Mouse (Mus musculus) layer of hippocampus, postnatal 14 days (tissue): ENCODE measurements around the gene Map2. TPM values are rescaled to one million over a fixed set of nuclear protein-coding genes. Genes with fewer than 3 reads are reported as not detected.

Source experiments
- DNase-seq, 2 experiments: peaks; one replicate each; pipeline ENCODE4 v3.0.0; 2021 to 2022; ENCODE audit warnings: low spot score in 2 of 2, mixed read lengths in 1 of 2
- total RNA-seq, 2 experiments: library from RNA; stranded (reverse); gene quantifications; 2 replicates each; pipeline ENCODE4 v1.2.3; 2021

The Map2 gene
- total RNA-seq, 2 experiments from 2014 or later, result 947 to 1,024 TPM

DNA sequence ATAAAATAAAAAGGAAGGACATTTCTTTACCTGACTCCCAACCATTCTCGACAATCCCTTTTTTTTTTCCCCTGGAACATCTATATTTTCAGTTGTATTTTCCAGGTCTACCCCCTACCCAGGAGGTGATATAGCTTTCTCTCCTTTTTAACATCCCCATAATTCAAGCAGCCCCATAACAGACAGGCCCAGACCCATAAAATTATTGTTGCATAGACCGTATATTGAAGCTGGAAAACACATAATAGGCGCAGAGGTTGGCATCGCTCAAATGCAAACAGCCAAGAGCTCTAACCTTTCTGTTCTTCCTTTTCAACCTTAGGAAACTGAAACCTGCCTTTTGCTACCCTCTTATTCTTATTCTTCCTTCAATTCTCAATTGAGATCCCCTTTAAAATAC, 211.2 kb downstream of the Map2 start:
- DNase-seq, result no peak

DNA sequence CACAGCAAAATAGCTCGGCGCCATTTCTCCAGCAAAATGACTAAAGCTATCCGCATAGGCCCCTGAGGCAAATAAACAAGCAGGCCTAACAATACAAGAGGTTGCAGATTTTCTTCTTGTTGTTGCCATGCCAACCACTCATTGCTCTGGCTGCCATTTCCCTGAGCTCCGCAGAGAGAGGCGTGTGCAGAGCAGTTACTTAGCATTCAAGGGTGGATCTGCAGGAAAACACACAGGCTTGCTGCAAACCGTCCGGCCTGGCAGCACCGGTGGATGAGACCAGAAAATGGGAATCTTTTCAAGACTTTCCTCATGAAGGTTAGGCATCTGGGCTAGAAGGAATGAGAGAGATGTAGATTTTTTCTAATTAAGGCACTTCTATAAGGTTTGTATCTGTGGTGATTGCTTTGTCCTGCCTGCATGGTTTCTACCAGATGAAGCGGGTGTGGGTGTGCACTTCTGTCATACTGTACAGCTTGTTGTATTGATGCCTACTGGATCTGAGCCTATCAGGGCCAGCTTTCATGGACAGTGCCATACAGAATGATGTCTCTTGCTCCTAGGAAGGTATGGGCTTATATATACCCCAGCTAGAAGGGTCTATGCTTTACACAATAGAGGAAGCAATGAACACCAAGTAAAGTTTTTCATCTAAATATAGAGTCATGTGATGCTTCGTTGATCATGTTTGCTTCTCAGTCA, 211.8 kb downstream of the Map2 start:
- DNase-seq, result peak; percentile 53 to 79

DNA sequence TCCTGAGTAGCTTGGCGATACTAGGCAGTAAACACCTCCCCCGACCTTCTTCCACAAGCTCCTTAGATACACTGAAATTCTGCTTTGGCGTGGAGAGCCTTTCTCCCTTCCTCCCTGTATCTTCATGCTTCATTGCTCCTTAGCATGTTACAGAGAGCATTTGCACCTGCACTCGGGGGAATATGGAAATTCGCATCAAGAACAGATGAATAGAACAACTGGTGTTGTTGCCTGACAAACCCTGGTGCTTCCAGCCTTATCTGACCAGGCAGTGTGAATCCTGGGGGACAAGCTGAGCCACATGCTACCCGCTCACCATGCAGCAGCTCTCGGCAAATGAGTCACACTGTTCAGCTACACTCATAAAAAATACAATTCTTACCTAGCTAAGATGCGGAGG, 213.5 kb downstream of the Map2 start:
- peak in 1 of 2 experiments; percentile 47 for DNase-seq

DNA sequence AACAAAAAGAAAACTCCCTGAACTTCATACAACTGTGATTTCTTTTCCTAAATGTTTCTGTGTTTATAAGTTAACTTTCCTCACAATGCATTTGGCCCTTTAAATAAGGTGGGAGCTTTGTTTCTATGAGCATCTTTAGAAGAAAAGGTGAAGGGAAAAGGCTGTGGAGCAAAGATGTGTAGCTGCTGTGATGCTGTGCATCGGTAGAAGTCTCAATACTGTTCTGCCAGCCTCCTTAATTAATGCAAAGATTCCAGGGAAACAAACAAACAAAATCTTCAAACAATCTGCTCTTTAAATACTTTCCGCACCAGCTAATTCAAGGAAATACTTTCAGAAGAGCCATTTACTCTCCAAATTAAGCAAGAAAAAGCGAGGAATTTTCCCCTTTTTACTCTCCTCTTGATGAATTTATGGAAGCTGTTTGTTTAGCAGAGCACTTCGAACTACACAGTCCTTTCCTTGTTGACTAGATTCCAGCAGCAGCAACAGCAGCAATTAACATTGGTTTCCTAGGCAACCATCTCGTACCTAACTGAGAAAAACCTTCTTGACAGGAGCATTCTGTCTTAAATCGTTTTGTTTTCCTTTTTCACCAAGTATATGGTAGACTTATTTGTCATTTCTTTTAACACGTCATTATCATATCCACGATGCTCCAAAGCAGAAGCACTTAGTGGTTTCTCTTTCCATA, 220.0 kb downstream of the Map2 start:
- DNase-seq, result no peak

DNA sequence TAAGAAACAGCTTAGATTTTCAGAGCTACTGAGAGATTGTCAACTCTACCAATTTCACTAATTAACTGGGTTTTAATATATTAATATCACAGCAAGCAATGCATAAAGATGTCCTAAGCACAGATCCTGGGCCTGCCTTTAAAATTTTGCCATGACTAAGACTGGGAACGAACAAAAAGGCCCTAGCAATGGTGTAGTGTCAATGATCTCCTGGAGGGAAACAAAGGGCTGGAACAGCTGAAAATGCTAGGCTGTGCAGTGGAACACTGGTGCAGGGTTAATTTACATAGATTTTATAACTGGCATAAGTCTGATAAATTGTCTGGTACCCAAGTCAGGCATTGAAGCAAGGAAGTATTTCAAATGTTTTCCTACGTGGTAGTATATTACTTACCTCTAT, 220.8 kb downstream of the Map2 start:
- no peak for DNase-seq

DNA sequence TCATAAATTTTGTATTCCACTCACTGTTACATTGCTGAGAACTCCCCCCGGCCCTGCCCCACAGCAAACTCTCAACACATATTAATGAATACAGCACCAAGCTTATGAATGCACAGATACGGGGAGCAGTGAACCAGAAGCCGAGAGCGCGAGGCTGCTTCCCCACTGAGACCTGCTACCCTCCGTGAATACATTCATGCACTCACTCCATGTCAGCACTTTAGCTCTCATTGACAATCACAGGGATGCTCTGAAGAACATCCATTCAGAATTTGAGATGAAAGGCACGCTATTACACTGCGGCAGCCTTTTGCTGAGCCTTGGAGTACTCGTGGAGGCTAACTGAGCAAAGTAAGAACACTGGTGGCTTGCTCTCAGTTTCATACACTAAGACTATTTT, 226.8 kb downstream of the Map2 start:
- DNase-seq, result no peak

DNA sequence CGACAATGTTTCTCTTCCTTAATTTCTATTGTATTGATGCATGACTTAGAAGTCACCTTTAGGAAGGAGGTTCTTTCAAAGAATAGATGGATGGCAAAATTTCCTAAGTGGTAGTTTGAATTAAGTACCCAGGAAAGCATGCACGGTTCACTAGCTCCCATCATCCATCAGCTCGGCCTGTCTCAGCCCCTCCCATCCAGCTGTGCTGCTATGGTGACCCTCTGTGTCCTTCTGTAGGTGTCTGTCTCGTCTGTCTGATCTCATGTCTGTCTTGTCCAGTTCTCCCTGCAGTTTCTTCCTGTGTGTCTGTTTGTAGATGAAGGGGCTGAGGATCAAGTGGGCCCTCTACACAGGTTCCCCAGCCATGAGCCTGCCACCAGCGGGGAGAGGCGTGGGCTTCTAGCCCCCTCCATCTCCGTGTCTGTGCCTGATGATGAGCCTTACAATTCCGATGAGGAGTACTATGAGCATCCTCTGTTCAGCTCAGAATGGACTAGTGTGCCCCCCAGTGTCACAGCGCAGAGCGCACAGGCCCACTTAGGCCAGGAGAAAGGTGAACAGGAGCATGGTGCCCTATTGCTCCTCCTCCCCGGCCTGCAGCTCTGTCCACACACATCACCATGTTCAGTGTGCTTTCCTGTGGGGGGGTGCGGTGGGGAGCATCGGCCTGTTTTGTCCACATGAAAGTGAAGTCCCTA, 232.3 kb downstream of the Map2 start:
- DNase-seq, result no peak

DNA sequence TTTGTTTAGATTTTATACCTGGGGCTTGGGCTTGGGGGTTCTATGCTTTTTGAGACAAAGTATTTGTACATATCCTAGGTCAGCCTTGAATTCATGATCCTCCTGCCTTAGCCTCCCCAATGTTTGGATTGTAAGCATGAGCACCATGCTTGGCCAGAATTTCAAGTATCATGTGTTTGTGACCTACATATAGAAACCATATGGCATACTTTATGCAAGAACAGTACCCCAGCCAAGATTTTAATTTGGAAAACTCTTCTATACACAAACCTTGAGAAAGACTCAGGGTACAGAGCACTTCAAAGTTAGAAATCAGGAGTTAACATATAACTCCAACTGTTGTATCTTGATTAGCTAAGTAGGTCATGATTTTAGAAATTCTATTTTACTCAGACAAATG, 243.3 kb downstream of the Map2 start:
- no peak for DNase-seq

DNA sequence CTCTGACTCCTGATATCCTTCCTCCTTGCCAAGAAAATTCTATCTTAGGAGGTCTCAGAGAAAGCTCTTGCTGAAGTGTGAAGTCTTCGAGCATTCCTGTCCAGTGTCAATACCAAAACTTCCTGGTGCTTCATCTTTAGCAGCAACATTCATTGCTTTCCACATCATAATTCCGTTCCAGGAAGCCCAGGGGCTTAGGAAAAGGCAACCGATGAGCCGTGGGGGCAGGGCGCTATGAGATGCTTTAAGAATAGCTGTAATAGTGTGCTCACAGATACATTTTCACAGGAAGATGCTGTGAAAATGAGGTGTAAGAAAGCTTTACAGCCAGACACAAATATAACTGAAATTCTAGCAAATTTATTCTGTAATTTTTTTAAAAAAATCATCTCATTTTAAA, 251.0 kb downstream of the Map2 start:
- DNase-seq, result no peak

DNA sequence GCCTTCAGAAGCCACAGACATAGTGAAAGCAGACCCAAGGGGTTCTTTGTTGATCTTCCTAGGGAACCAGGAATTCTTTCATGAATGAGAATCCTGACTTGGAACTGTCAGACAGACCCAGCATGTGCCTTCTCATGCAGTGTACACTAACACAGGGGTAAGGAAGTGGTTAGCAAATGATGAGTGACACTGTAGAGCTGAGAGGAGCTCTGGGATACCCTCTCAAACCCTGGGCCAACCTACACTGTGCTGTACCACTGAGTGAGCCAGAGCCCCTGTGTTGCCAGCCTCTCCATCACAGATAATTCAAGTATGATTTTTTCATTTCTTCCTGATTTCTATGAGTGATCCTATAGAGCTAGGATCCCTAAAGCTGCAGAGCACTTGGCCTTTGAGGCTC, 255.9 kb downstream of the Map2 start:
- no peak for DNase-seq

DNA sequence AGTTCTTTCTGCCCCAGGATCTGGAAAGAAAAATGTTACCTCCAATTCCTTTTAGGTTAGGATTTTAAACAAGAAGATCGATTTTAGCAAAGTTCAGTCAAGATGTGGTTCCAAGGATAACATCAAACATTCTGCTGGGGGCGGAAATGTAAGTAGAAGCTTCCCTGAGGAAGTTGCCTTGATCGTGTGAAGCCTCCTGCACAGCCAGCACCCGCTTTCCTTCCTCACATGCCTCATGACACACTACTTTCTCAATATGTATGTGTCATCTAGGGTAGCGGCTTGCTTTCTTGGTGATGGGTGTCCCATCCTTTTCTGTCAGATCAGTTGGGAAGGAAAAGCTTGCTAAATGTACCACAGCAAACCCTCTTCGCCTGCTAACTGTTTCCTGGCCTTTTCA, 256.4 kb downstream of the Map2 start:
- DNase-seq, result no peak

DNA sequence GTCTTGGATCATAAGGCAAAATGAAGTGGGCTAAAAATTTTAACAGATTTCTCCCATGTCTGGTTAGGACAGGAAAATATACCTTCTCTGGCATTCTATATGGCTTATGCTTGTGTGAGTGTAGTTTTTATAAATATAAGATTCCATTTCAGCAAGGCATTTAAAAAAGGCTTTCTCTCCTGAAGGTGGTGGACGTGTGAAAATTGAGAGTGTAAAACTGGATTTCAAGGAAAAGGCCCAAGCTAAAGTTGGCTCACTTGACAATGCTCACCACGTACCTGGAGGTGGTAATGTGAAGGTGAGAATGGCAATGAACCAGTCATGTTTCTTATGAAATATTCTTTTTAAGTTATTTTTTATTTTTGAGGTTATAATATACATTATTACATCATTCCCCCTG, 263.0 kb downstream of the Map2 start:
- no peak for DNase-seq

DNA sequence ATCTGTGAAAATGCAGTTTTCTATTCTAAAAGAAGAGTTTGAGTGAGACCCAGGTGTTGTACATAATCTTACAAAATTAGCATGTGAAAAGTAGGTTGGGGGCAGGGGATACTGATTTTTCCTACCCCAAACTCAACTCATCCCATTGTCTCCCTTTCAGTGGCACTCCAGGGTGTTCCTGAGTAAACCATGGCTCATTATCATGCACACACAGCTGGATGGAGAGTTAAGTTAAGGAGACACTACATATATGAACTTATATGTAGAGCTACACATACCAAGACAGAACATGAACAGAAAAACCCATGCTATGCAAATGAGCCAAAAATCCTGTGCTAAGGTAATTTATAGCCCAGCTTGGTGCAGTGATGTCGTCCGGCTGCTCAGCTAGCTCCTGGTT, 267.8 kb downstream of the Map2 start:
- no peak for DNase-seq

DNA sequence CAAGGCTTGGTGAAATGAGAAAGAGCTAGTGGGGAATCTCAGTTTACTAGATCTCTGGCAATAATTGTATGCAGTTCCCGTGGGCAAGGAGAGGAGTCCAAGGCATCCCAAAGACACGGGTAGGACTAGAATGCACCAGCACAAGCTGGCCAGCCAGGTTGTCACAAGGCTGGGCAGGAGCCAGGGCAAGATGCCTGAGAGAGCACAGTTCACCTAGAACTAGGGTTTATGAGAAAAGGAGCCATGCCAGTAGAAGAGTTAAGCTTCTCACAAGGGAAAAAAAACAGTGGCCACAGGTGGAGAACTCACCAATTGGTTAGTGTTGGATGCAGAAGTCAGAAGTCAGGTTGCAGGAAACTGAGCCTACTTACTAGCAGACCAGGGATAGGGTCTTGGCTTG, 274.4 kb downstream of the Map2 start:
- no peak for DNase-seq

DNA sequence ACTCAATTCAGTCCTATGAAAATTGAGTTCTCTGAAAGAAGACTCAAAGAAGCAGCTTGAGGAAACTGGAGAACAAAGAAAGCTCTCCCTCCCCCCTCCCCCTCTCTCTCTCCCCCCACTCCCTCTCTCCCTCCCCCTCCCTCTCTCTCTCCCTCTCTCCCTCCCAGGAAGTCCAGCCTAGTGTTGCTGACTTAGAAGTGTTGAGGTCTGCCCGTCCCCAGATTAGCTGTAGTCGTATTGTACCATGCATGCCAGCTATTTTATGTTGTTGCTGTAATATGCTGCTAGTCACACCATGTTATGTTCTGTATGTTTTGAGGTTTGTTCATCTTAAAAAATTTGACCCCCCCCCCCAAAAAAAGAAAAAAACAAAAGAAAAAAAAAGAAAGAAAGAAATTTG, 281.5 kb downstream of the Map2 start:
- DNase-seq, result no peak

DNA sequence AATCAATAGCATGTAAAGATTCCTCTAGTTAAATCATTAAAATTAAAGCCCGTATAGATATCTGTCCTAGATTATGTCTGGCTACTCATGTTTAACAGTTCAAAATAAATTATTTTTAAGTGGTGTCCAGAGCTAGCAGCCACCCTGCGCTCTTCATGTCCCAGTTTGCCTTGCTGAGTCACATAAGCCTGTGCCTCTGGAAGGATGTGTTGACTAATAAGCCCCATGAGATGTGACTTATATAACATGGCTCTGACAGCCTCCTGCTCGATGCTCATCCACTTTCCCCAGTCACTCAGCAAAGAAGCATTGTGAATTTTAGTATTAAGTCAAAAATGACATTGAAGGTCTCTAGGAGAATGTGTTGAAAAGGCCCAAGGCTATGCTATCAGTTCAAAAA, 282.7 kb downstream of the Map2 start:
- no peak for DNase-seq

DNA sequence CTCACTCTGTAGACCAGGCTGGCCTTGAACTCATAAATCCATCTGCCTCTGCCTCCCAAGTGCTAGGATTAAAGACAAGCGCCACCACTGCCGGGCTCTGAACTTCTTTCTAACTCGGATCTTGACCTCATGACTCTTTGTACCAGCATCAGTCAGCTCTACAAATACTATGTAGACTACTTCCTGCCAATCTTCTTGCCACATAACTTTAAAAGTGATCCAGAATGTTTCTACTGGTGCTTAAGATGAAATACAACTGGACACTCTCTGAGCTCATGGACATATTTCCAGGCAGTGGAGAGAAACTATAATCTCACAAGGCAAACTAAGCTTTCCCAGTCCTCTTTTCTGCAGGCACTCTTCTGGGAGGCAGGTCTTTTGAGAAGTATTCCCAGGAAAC, 284.3 kb downstream of the Map2 start:
- DNase-seq, result no peak

DNA sequence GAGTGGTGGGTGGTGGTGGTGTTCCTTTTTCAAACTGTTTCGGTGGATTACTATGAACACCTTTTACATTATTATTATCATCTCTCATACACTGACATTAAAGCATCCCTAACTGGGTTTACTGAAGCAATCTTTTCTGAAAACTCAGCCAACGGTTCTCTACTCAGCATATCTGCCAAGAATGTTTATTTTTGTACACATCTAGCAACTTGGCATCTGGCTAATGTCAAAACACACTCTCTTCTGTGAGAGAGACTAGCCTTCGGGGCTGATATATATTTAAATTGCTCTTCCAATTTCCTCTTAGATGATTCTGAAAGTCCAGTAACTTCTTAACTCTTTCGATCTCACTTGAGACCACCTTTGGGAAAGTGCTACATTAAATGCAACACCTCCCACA, 285.8 kb downstream of the Map2 start:
- no peak for DNase-seq

DNA sequence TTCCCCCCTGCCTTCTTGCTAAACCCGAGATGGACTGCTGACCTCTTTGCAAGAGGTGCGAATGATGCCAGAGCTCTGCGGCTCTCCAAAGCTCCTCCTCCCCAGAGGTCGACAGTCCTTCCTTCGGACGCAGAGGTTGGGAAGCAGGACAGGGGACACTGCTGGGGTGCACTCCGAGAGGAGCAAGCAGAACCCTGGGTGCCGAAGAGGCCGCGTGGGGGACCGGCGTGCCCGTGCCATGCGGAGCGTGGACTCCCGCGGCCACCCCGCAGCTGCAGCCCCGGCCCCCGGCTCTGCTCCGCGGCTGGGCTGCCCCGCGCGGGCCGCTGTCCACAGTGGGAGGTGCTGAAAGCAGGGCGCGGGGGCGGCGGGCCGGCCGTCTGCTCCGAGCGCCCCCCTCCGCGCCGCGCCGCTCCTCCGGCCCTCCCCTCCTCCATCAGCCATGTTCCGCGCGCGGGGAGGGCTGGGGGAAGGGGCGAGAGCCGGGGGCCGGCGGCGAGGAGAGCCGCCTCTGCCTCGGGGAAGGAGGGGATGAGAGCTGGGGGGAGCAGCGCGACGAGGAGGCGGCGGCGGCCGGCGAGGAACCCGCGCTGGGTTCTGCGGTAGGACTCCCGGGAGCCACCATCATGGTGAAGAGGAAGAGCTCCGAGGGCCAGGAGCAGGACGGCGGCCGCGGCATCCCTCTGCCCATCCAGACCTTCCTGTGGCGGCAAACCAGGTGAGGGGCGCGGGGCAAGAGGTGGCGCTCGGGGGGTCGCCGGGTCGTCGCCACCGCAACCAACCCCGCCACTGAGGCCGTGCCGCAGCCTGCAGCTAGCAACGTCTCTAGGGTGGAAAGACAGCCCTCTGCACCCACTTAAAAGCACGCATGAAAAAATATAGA, 293.0 kb downstream of the Map2 start, which contains the start of gene Unc80:
TSS of gene Unc80 (plus strand) at position 547 of the 883 bp plus-strand sequence.
- peak; percentile 58 to 62 for DNase-seq

DNA sequence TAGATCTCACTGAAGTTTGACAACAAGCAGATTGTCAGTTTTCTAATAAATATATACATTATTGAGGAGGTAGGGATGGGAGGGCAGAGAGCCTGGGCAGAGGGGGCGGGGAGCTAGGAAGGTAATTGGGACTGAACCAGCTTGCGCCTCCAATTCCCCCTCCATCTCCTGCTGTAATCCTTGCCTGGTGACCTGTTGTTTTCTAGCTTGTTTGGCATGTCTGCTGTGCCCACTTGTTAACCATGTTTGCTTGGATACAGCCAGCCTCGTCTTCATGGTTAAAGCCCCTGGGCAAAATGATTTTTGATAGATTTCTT, 293.6 kb downstream of the Map2 start:
- DNase-seq, result peak; percentile 24 to 28

DNA sequence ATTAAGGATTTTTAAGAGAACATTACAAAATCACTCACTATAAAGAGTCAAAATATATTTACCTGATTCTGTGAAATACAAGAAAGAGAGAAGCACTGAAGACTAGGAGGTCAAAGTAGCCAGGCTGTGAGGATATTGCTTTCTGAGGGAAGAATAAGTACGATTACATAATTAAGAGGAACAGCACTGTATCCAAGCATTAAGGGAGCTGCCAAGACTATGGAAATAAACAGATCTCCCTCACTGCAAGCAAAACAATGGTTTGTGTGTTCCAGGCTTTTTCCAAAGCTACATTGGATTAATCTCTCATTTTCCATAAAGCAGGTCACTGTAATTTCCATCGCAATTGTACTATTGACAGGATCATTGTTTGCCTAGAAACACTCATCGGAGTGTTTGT, 307.7 kb downstream of the Map2 start:
- DNase-seq, result no peak
